Mouse (Mus musculus): ENCODE data around the gene Rpa3.

DNA sequence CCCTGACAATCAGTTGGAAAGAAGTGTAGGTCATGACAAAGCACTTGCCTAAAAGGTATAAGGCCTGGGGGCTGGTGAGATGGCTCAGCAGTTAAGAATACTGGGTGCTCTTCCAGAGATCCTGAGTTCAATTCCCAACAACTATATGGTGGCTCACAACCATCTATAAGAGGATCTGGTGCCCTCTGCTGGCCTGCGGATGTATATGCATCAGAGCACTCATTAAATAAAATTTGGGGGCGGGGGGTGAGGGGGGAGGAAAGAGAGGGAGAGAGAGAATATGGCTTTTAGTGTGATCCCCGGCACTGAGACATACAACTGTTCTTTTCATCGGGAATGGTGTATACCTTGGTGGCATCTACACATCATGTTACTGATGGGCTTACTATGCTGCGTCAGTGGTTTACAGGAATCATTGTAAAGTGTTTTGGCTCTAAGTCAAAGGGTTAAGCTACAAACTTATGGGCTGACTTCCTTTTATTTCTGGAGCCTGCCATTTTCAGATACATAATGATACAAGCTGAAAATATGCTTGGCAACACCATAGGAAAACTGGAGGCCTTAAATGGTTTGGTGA lies 19.5 kb upstream of the Rpa3 start:
- TF ChIP-seq CTCF (IDR thresholded peaks at IDR 0.05), result peak; percentile 54
- no peak for TF ChIP-seq EP300 (IDR thresholded peaks at IDR 0.05)
